Mouse (Mus musculus): Measurements from ENCODE around the gene Lrfn3.

Lrfn3 gene

GRCm38 (mm10) chr7:30339432-30340109, 23.0 kb downstream of the Lrfn3 start:
- DNase-seq, result no peak

GRCm38 (mm10) chr7:30336384-30336783, 26.2 kb downstream of the Lrfn3 start:
- DNase-seq, result peak; percentile 90

GRCm38 (mm10) chr7:30335688-30336087, 26.9 kb downstream of the Lrfn3 start:
- DNase-seq, result no peak

- DNase-seq, result no peak
Measured at GRCm38 (mm10) chr7:30334563-30334962, 28.0 kb downstream of the Lrfn3 start.

- DNase-seq, result peak; percentile 86
Measured at GRCm38 (mm10) chr7:30333436-30333835, 29.1 kb downstream of the Lrfn3 start.

GRCm38 (mm10) chr7:30332622-30333259, 29.8 kb downstream of the Lrfn3 start:
- DNase-seq, result no peak

GRCm38 (mm10) chr7:30331887-30332286, 30.7 kb downstream of the Lrfn3 start:
- peak; percentile 93 for DNase-seq

- no peak for DNase-seq
Measured at GRCm38 (mm10) chr7:30328379-30328778, 34.2 kb downstream of the Lrfn3 start.

GRCm38 (mm10) chr7:30327140-30327539, 35.4 kb downstream of the Lrfn3 start:
- peak; percentile 96 for DNase-seq

- no peak for DNase-seq
Measured at GRCm38 (mm10) chr7:30326427-30326826, 36.1 kb downstream of the Lrfn3 start.

- no peak for DNase-seq
Measured at GRCm38 (mm10) chr7:30325364-30325763, 37.2 kb downstream of the Lrfn3 start.

GRCm38 (mm10) chr7:30324300-30324944, 38.1 kb downstream of the Lrfn3 start:
- DNase-seq, result no peak

GRCm38 (mm10) chr7:30323795-30324194, 38.8 kb downstream of the Lrfn3 start, which contains the start of gene Sdhaf1:
Gene Sdhaf1 (minus strand): TSS chr7:30323895.
- DNase-seq, result no peak

GRCm38 (mm10) chr7:30322865-30323264, 39.7 kb downstream of the Lrfn3 start:
- no peak for DNase-seq

GRCm38 (mm10) chr7:30322285-30322667, 40.3 kb downstream of the Lrfn3 start:
- peak; percentile 97 for DNase-seq

- DNase-seq, result peak; percentile 68
Measured at GRCm38 (mm10) chr7:30321539-30322284, 40.9 kb downstream of the Lrfn3 start, which contains the start of gene E130208F15Rik. Gene E130208F15Rik (plus strand): TSS chr7:30321740.

GRCm38 (mm10) chr7:30320946-30321345, 41.6 kb downstream of the Lrfn3 start:
- no peak for DNase-seq

GRCm38 (mm10) chr7:30318142-30318541, 44.4 kb downstream of the Lrfn3 start:
- DNase-seq, result no peak

GRCm38 (mm10) chr7:30315559-30316529, 46.7 kb downstream of the Lrfn3 start:
- no peak for DNase-seq

GRCm38 (mm10) chr7:30314721-30315155, 47.8 kb downstream of the Lrfn3 start, which contains the start of gene Syne4:
Gene Syne4 (plus strand): TSS chr7:30314807.
- DNase-seq, result no peak

GRCm38 (mm10) chr7:30313666-30314320, 48.8 kb downstream of the Lrfn3 start:
- no peak for DNase-seq
